Mouse (Mus musculus) monocyte, adult 5-6 weeks (primary cell): ENCODE measurements around the gene Adamts3. TPM values are rescaled to one million over a fixed set of nuclear protein-coding genes. Genes with fewer than 3 reads are reported as not detected.

Experiments
- ATAC-seq: fragments of 153-309, 156-312 bp; replicated peaks from 2 replicates; pipeline ENCODE4 v1.8.0; 2017; ENCODE audit warnings: mild to moderate bottlenecking; ENCODE audit not compliant: low TSS enrichment, insufficient number of reproducible peaks, severe bottlenecking, poor library complexity, low FRiP score
- total RNA-seq: library from RNA; stranded (forward); fragments of 200-1000, 200-491, 200-594 nt; gene quantifications from 3 replicates; pipeline ENCODE4 v1.2.3, GENCODE M21; 2017

Adamts3 gene
- total RNA-seq, 1 experiment from 2014 or later: not detected

DNA sequence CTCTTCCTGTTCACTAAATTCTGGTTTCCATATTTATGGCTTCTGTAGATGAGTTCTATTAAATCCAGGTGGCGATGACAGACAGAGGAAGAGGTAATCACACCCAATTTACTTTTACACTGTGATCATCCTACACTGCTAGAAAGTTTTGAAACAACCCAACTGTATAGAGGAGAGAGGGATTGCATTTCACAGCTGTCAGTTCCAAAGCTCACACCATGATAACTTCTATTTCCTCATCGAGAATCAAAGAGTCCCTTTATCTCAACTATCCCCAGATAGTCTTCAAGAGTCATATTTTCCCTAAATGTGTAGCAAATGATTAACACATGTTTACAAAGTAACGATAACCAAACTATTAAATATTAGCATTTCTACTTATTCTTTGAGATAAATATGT, 152.7 kb downstream of the Adamts3 start:
- ATAC-seq: no peak

DNA sequence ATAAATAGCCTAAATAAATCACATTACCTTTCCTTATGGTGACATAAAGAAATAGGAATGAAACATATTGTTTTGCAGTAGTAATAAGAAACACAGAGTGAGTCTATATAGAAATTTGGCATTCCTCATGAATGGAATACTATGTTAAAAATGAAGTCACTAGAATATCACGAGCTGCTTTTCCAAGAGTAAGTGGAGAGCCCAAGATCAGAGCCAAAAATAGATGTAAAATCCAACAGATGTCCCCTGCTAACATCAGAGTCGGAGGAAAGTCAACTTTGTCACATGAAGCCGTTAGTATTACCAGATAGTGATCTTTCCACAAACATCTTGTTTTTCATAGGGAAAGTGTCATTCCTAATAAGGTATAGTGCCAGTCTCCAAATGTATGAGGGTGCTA, 155.0 kb downstream of the Adamts3 start:
- no peak for ATAC-seq

DNA sequence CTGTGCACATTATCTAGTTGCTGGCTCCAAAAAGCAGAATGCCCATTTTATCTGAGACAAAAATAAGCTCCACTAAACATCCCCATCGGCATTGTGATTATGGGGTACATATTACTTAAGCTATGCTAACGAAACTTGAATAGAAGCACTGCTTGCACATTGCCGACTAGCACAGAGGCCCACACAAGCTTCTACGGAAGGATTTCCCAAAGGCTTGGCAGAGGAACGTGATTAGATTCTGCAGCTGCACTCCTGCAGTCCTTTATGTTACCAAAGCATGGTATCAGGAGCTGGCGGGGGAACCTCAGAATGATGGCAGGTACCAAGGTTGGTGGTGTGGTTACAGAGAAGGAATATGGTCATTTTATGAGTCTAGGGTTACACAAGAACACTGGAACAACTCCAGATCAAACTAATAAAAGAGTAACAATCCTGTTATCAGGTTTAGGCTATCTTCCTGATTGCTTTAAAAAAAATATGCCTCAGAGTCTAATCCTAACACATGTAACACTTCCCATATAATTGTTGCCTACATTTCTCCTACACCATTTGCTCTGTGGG, 155.6 kb downstream of the Adamts3 start:
- ATAC-seq: no peak

DNA sequence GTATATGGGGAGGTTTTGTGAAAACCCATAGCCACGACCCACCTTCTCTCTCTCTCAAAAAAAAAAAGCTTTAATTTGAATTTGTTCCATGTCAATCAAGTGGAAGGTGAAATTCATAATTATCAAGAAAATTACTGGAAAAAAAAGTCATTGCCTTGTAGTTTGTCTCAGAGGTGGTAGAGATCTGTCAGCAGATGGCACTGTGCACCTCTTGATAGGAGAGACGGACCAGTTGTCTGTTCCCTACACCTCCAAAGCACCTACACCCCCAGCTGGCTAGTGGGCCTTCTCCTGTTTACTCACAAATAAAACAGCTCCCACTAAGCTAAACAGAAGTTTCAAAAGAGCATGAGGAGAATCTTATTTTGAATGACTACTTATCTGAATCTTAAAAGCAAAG, 168.6 kb downstream of the Adamts3 start:
- no peak for ATAC-seq

DNA sequence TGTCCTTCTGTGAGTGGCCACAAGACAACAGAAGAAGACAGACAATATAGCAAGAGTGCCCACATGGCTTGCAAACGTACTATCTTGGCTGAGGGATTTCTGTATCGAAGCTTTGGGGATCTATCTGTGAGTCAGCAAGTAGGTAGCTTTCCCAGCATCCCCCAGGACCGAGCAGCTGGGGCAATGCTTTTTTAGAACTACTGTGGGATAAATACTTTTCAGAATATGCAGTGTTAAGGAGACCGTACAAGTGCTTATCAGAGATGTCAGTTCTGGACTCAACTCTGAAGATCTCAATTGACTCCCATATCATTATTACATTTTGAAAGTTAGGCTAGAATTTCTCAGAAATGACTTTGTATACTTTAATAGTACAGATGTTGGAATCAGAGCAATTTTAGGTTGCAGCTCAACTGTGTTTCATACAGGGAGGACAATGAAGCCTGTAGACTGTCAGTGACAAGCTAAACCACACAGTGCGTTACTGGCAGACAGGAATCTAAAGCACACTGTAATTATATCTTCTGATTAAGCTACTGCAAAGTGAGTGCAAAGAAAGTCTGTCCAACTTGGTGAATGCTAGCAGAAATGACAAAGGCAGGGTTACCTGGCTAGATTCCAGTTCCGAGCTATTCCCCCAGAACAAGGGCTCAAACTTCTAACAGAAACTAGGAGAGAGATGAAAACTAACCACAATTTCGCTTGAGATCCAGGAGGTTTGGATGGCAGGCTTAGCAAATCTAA, 171.8 kb downstream of the Adamts3 start:
- no peak for ATAC-seq

DNA sequence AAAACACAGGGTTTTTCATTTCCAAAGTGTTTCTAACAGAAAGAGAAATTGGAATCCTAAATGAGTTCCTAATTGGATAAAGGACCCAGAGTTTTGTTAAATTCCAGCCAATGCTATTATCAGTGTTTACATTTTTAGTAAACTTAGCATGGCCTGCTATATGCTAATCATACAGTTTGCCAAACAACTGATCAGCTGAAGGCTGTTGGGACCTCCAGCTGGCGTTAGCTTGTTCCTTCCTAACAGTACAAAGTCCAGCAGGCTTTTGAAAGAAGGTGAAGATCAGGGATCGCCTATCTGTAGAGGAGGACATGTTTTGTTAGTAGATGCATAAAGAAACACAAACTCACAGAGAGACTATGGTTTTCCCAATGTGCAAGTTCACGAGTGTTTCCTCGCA, 173.7 kb downstream of the Adamts3 start:
- ATAC-seq: no peak

DNA sequence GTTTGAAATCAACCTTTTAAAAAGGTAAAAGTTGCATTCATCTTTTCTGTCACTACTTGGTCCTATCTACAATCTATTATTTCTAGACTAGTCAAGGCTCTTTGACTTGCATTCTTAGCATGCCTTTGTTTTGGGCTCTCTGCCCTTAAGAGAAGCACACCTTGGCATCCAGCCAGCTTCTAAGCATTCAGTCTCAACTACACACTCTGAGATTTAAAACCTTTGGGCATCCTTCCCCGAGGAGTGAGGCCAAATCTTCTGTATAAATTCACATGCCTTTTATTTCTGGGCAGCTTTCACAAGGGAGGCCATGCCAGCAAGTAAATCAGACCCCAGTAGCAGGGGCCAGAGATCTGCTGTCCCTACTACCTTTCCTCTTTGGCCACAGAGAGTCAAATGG, 178.9 kb downstream of the Adamts3 start:
- no peak for ATAC-seq

DNA sequence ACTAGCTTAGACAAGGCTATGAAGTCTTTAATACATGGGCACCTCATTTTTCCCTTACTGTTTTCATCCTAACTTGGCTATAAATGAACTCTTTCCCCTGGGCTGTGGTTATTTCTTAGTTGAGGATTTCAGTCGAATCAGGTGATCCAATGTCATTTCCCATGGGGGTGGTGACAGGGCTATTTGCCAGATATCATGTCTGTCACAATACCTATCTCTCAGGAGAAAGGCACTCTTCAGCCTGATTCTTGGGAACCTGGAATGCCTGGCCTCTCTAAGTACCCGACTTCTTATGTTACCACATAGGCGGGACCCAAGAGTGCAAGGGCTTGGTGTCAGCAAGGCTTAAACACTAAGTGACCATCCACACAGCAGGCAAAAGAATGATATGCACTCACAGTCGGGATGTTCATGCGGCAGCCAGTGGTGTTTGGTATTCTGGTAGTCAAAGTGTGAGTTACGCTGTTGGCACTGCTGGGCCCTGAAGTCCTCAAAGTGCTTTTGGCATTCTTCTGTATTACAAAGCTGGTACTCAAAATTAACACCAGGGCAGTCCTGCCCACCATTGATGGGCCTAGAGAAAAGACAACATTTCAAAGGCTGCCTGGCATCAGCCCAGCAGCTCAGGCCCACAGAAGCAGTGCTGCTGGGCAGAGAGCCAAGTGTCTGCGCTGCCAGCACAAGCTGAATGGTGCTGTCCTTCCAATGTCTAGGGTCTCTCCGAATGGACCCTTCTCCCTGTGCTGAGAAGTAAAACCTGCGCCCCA, 181.7 kb downstream of the Adamts3 start:
- no peak for ATAC-seq

DNA sequence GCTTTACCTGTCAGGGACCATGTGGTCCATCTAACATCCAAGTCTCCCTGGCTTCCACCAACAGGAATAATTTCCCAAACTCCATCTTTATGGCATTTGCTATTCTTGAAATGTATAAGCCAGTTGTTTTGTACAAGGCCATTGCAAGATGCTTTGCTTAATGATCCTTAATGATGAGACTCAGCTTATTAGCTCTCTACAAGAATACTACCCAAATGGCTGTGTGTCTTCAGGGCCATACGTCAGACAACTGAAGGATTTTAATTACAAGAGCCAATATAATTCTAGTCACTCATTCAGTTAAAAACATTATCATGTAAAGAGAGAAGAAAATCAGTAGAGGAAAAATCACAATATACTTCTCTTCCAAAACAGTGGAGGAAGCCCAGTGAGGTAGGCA, 195.3 kb downstream of the Adamts3 start:
- no peak for ATAC-seq

DNA sequence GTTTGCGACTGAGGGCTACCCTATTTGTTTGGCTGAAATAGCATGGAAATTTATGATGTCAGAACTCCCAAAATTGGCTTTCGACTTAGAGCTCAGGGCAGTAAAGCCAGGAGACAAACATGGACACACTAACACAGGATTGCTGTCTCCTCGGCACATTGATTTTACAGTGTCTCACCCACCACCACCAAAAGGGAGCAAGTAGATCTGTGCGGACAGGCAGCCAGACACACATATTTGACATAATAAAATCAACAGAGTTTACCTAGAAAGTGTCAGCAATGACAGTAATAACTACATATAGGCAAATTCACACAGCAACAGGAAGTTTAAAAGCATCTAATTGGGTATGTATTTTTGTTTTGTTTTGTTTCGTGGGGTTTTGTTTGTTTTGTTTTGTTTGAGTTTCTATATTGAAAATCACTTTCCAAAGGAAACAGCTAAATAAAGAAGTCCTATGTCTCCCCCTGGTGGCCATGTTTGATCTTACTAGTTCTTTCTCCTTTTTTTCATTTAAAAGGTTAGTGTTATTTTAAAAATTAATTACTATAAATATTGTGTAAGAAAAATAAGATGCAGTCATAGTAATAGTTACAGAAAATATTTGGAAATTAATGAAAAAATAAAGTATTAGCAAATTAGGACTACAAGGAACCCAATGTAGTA, 203.1 kb downstream of the Adamts3 start:
- no peak for ATAC-seq

DNA sequence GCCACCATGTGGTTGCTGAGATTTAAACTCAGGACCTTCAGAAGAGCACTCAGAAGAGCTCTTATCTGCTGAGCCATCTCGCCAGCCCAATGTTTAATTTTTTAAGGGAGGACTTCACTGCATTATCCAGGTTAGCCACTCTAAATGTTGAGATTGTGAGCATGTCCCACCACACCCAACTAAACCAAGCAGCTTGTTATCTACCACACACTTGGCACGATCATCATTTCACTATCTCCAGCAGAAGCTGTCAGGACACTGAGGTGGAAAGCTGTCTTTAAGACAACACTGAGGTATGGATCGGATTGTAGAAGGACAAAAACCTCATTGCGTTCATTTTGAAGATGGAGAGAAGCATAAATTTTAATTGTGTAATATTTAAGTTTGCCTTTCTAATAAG, 205.0 kb downstream of the Adamts3 start:
- ATAC-seq: no peak

DNA sequence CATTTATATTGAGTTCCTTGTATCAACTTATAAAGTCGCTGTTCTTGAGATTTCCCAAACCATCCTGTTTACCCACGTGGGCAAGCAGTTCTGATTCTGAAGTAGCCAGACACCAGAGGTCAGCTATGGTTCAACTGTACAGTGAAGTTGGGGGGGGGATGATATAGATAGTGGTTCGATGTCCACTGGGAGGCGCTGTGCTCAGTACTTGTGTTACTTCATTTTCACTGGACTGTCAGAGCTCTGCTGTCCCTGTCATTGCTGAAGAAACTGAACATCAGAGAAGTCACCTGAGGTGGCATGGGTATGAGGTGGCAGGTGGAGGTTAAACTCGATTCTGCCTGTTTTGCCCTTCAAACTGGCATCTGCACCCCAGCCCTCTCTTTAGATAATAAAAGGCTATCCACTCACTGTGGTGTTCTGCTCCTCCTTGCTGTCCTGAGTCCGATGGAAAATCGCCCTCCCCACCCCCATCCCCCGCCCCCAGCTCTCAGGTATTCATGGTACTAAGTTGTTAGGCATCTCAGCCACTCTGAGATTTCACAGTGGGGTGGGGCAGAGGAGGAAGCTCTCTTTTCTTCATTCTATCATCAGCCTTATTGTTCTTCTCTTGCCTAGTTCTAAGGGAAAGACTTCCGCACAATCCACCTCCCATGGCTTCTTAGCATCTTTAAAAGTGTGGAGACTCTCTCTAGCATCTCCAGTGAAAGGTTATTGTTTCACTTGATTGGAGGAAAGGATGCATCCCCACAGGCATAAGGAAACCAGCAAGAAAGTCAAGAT, 208.9 kb downstream of the Adamts3 start:
- ATAC-seq: no peak

DNA sequence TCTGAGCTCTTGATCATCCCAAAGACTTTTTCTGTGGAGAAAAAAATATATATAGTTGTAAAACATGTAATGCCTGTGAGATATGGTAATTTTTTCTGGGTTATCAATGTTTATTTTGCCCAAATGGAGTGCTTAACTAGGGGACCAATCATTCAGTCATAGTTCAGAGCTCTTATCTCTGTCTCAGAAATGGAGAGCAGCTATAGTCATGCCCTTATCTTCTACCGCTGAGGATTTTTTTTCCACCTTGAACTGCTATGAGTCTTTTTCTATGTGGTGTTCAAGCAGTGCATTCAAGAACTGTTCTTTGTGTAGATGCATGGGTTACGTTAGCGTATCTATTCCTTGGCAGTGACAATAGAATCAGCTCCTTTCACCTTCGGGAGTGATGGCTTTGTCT, 210.2 kb downstream of the Adamts3 start:
- no peak for ATAC-seq

DNA sequence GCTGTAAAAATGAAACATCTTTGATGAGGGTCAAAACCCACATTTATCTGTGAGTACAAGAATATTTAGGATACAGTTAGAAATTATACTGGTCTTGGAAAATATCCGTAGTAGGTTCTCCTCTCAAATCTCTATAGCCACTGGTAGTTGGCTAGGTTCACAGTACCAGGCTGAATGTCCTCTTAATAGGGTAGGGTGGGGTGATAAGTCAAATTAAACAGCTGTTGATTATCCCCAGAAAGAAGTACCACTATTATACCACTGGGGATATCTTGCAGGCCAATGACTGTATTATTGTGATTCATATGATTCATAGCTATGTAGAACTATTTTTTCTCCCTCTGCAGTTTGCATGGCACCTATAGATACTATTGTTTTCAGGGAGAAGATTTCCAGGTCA, 228.8 kb downstream of the Adamts3 start:
- ATAC-seq: no peak

DNA sequence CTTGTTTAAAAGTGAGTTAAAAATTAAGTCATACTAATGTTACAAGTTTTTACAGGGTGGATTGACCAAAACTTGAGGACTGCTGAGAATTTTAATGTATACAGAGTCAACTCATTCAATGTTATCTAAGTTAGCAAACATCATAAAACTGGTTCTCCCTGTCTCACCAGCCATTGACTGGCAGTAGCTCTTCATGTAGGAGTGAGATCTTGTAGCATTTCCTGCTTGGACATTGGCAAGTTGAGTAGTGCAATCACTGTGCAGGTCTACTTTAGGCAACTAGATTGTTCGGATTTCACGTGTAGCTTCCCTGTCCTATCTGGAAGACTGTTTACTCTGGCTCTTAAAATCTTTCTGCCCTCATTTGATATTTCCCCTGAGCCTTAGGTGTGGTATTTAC, 229.3 kb downstream of the Adamts3 start:
- ATAC-seq: no peak

DNA sequence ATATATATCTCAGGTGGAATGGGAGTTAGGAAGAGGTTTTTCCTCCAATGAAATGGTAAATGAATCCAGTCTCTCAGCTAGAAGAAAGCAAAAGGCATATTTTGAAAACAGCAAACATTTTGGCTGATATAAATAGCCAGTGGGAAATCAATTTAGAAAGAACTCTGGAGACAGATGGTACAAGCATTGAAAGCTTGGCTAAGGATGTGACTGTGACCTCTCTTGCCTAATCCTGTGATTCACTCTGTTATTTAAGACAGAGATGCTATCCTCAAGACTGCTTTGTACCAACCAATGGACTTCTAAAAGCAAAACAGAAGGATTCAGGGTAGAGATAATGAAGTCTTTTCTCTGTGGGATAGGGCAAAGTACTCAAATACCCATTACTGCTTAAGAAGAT, 236.2 kb downstream of the Adamts3 start:
- no peak for ATAC-seq

DNA sequence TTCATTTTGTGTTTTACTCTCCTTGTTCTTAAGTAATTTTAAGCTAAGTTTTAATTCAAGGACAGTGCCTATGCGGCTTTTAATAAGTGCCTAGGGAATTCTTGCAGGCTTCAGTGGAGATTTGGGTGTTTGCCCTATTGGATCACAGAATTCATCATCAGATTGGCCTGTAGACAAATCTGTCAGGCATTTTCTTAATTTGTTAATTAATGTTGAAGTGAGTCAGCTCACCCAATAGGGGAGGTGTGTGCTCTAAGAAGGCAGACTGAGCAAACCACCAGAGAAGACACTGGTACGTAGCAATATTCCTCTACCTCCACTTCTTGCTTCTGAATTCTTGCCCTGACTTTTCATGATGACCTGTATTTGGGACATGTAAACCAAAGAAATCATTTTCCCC, 247.7 kb downstream of the Adamts3 start:
- ATAC-seq: no peak

DNA sequence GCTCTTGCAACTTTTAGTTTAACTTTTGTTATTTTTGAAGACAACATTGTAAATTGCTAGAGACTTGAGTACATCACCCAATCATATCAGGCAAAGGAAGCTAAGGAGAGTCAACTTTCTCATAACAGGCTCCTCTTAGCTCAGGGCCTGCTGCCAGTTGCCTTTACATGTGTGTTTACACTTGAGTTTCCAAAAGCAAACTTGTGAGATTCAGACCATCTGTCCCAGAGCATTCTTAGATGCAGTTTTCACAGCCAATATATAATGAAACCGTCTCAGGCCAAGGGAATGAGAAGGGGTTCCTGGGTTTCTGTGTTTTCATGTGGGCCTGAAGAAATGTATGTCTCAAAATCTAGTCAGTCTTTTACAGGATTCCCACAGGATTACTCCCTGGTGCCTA, 251.5 kb downstream of the Adamts3 start:
- no peak for ATAC-seq
